Mouse (Mus musculus): ENCODE data around the gene Spin1.

GRCm38 (mm10) chr13:51052408-51052807 is 48.3 kb upstream of the Spin1 start:
- TF ChIP-seq CTCF (IDR thresholded peaks at IDR 0.05; ENCODE audit: extremely low read depth, insufficient read length, insufficient replicate concordance, low read depth, low read length) (no peak), POLR2A (IDR thresholded peaks at IDR 0.05; ENCODE audit: low read depth, low read length) (no peak)

Data from small intestine, adult 2 months (tissue).